Mouse (Mus musculus): ENCODE measurements at regions not wholly inside any gene's neighbourhood (a gene's known extent, or its start where the extent isn't known, plus 50 kb on each side); places are given as distances from the start of the nearest gene placed in this dataset.
"Not testable (repeated sequence)": the region's sequence is repeated elsewhere in the genome, so short reads cannot be mapped to it uniquely, and the experiment has no call there.

DNA sequence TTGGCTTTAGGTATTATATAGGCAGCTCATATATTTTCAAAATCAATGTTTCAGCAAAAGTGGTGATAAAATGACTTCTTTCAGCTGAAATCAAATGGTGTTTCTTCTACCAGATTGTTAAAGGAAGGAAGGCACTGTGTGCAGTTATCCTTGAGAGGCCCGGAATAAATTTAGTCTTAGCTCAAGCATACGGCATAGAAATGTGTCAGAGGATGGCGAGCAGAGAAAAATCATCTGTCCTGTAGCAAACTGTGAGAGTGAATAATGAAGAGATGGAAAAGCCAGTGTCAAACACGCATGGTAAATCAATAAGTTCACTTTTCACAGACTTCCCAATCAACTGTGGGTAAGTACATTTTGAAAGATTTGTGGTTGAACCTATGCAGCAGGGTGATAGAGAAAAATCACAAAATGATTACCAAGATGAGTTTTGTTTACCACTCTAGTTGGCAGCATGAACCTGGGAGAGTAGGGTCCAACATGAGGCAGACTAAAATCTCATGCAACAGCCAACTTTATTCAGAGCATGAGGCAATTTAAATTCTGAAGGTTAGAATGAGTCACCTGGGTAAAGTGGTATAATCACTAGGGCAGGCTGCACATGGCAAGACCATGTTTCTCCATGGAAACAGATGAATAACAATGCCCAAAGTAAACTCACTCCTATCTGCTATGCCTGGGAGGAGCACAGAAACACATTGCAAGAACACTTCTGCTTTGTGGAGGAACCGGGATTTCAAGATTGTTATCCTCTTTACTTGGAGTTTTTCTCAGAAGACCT lies 55.7 kb downstream of the AI429214 start:
- Histone ChIP-seq H3K4me1 (ENCODE audit: control insufficient read depth, insufficient read depth, low read length) (no peaks in the 10 kb centered on the region), H3K27ac (ENCODE audit: insufficient read depth, low read length) (no peak overlapping the region), H3K4me3 (ENCODE audit: insufficient read depth, low read length) (no peak overlapping the region)
- TF ChIP-seq POLR2A (IDR thresholded peaks at IDR 0.05; ENCODE audit: low read depth, low read length) = no peak
- TF ChIP-seq CTCF (IDR thresholded peaks at IDR 0.05; ENCODE audit: borderline replicate concordance, insufficient read depth, low read length) = no peak

DNA sequence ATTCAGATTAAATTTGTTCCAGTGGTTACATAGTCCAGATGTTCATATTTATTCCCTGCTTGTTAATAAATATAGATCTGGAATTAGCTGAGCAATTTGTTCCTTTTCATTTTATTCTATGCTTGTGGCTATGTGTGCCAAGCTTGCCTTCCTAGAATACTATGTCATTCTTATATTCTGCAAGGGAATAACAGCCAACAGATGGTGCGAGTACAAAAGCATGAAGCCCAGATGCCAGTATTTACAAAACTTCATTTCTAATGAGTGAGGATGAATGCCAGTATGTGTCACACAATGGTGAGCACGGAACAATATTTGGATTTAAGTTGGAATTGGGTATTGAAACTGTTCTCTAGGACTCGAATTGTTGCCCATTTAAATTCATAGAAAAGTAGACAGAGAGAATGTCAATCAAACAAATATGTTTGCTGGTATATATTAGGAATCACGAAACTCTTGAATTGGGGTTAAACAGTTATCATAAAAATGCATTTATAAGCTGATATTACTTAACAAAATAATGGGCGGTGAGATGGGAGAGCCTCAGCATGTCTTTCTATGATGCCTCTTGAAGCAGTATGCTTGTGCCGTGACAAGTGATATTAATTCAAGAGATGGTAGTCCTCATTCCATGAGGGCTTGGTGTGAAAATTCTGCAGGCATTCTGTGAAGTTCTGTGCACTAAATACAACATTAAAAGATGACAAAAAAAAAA lies 56.7 kb downstream of the AI429214 start:
- no peaks in the 10 kb centered on the region for H3K4me1 ChIP-seq (ENCODE audit: control insufficient read depth, insufficient read depth, low read length)
- no peak overlapping the region for H3K4me3 ChIP-seq (ENCODE audit: insufficient read depth, low read length)
- H3K27ac ChIP-seq (ENCODE audit: insufficient read depth, low read length) = no peak overlapping the region
- TF ChIP-seq CTCF (IDR thresholded peaks at IDR 0.05; ENCODE audit: borderline replicate concordance, insufficient read depth, low read length) = no peak
- no peak for TF ChIP-seq POLR2A (IDR thresholded peaks at IDR 0.05; ENCODE audit: low read depth, low read length)

DNA sequence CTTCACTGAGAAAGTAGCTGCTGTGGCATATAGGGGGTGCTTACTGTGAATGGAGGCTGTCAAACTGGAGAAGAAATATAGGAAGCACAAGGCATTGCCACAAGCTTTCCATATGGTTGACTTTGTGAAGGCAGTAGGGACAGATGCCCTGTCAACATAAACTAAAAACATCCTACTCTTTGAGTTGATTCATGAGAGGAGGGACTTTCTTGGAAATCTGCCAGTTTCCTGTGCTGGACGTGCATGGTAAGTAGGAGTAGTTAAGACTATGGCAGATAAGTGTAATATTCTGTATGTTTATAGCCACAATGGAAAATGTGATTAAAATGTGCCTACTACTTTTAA lies 57.3 kb downstream of the AI429214 start:
- H3K4me3 ChIP-seq (ENCODE audit: insufficient read depth, low read length) = no peak overlapping the region
- no peak overlapping the region for H3K27ac ChIP-seq (ENCODE audit: insufficient read depth, low read length)
- TF ChIP-seq CTCF (IDR thresholded peaks at IDR 0.05; ENCODE audit: borderline replicate concordance, insufficient read depth, low read length) (no peak), POLR2A (IDR thresholded peaks at IDR 0.05; ENCODE audit: low read depth, low read length) (no peak)
- H3K4me1 ChIP-seq (ENCODE audit: control insufficient read depth, insufficient read depth, low read length) = no peaks in the 10 kb centered on the region

DNA sequence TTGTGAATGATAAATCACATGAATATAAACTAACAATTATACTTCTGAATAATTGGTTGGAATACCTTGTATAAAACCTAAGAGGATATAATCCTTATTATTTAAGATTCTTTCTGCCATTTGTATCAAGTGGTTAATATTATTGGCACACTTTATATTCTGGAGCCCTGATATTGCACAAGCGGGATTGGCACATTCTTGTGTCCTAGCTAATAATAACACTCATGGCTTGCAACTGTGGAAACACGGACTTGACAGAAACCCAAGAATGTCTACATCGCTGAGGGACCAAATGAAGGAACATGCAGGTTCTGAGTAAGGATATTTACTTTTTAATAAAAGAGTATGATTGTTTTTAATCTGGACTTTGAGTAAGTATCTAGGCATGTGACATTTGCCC lies 63.0 kb downstream of the AI429214 start:
- Histone ChIP-seq H3K4me3 (ENCODE audit: insufficient read depth, low read length) (no peak overlapping the region), H3K4me1 (ENCODE audit: control insufficient read depth, insufficient read depth, low read length) (no peaks in the 10 kb centered on the region), H3K27ac (ENCODE audit: insufficient read depth, low read length) (no peak overlapping the region)
- TF ChIP-seq CTCF (IDR thresholded peaks at IDR 0.05; ENCODE audit: borderline replicate concordance, insufficient read depth, low read length) (no peak), POLR2A (IDR thresholded peaks at IDR 0.05; ENCODE audit: low read depth, low read length) (no peak)

DNA sequence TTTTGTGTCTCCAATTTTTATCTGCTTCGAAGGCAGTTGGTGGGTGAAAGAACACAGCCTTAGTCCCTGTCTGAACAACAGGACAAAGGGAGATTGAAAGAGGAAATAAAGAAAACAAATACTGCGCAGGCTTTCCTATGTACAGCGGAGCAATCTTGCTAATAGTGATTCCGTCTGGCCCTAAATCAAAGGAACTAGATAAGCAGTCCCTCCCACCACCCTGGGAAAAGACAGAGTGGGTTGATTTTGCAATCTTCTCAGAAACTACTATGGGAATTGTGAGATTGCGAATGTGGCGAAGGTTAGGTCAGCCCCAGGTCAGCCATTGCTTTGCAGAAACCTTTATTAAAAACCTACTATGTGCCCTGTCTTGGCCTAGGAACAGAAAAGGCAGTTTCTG lies 65.0 kb downstream of the AI429214 start:
- H3K27ac ChIP-seq (ENCODE audit: insufficient read depth, low read length) = no peak overlapping the region
- H3K4me3 ChIP-seq (ENCODE audit: insufficient read depth, low read length) = no peak overlapping the region
- H3K4me1 ChIP-seq (ENCODE audit: control insufficient read depth, insufficient read depth, low read length) = peaks cover 2% of the 10 kb centered on the region; the same call in 1 of the 2 replicates
- TF ChIP-seq CTCF (IDR thresholded peaks at IDR 0.05; ENCODE audit: borderline replicate concordance, insufficient read depth, low read length) (no peak), POLR2A (IDR thresholded peaks at IDR 0.05; ENCODE audit: low read depth, low read length) (no peak)

DNA sequence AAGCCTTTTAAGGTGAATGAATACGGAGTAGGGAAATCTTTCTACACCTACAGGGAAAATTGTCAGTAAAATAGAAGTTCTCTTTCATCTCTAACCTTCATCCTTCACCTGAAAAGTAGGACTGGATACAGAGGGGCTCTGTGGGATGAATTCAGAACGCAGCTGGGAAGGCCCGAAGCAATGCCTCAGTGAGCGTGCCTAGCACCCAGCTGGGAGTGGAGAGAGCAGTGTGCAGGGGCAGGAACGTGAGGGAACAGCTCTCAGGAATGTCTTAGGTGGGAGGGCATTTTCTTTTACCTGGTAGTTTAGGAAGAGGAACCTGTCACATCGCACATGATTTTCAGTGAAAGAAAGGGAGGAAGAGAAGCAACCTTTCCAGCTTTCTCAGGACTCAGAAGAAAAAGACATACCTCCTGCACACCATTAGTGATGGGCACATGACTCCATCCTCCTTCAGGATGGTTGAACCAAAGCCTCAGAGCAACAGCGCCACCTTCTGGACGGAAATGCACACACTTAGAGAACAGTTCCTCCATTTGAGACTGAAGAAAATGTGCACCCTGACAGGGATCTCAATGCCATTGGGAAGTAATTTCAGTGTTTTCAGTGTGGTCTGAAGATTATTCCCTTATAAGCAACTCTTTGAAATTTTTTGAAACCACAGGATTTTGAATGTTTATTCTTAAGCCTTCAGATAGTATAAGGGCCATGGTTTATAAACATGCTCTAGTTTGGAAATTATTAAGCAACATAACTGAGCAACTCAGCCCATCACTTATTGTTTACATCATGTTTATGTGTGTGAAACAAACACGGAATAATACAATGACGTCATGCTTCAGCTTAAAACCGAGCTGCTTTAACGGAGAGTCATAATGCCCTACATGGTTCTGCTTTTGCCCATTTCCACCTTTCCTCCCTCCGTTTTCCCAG lies 68.9 kb downstream of the AI429214 start:
- Histone ChIP-seq H3K27ac (ENCODE audit: insufficient read depth, low read length) (no peak overlapping the region), H3K4me1 (ENCODE audit: control insufficient read depth, insufficient read depth, low read length) (peaks cover 2% of the 10 kb centered on the region; the same call in 1 of the 2 replicates), H3K4me3 (ENCODE audit: insufficient read depth, low read length) (no peak overlapping the region)
- peak; percentile 94 for TF ChIP-seq CTCF (IDR thresholded peaks at IDR 0.05; ENCODE audit: borderline replicate concordance, insufficient read depth, low read length)
- TF ChIP-seq POLR2A (IDR thresholded peaks at IDR 0.05; ENCODE audit: low read depth, low read length) = no peak

DNA sequence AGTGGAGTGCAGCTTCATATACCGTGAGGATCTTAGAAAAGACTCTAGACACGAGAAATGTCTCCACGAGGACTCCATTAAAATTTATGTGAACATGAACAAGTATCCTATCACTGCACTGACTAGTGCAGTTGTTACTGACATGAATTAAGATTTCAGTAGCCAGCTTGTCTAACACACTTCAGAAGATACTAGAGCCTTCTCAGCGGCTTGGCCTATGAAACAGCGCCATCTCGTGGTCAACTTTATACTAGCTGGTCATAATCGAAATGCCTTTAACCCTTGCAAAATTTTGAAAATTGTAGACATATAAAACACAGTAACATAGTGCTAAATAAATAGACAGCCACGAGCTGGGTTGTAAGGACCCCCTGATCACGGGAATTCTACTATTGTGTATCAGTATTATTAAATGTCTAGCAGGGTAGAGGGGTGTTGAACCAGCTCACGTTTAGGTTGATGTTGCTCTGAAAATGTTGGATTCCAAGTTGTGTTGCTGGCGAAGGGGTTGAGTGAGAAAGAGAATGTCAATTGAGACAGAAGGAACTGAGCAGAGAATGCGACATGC lies 70.4 kb downstream of the AI429214 start:
- Histone ChIP-seq H3K27ac (ENCODE audit: insufficient read depth, low read length) (no peak overlapping the region), H3K4me1 (ENCODE audit: control insufficient read depth, insufficient read depth, low read length) (peaks cover 2% of the 10 kb centered on the region; the same call in 1 of the 2 replicates), H3K4me3 (ENCODE audit: insufficient read depth, low read length) (no peak overlapping the region)
- TF ChIP-seq POLR2A (IDR thresholded peaks at IDR 0.05; ENCODE audit: low read depth, low read length) = no peak
- no peak for TF ChIP-seq CTCF (IDR thresholded peaks at IDR 0.05; ENCODE audit: borderline replicate concordance, insufficient read depth, low read length)

DNA sequence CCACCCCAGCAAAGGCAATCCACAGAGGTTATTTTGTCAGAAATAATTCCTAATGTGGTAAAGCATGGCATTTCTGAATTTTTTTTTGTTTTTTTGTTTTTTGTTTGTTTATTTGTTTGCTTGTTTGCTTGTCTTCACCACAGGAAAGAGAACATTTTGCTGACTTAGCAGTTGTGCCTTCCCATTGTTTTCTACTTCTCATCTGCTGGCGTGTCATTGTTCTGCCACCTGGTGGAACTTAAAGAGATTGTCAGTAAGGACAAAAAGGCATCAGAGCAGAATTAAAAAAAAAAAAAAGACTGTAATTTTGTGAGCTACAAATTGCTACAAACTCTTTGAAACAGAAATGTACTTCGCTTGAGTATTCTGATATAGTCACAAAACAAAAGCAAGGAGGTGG lies 79.5 kb downstream of the AI429214 start:
- no peak for TF ChIP-seq CTCF (IDR thresholded peaks at IDR 0.05; ENCODE audit: borderline replicate concordance, insufficient read depth, low read length)
- TF ChIP-seq POLR2A (IDR thresholded peaks at IDR 0.05; ENCODE audit: low read depth, low read length) = no peak
- no peak overlapping the region for H3K27ac ChIP-seq (ENCODE audit: insufficient read depth, low read length)
- no peaks in the 10 kb centered on the region for H3K4me1 ChIP-seq (ENCODE audit: control insufficient read depth, insufficient read depth, low read length)
- H3K4me3 ChIP-seq (ENCODE audit: insufficient read depth, low read length) = no peak overlapping the region

DNA sequence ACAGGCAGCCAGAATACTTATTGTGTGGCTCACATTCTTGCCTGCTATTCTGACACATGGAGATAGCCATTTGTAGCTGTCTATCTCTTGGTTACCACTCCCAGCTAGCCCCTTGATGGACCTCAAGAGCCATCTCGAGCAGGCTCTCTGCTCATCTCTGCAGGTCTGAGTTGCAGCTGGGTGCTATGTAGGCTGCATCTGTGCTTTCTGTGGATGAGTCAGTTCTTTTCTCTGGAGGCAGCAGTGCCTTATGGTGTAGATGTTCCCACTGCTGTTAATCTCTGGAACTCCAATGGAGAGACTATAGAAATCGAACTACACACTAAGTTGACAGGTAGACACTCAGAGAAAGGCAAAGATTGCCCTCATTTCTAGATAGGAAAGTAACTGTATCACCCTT lies 106.3 kb downstream of the AI429214 start:
- Histone ChIP-seq H3K27ac (ENCODE audit: insufficient read depth, low read length) (no peak overlapping the region), H3K4me1 (ENCODE audit: control insufficient read depth, insufficient read depth, low read length) (no peaks in the 10 kb centered on the region), H3K4me3 (ENCODE audit: insufficient read depth, low read length) (no peak overlapping the region)
- TF ChIP-seq POLR2A (IDR thresholded peaks at IDR 0.05; ENCODE audit: low read depth, low read length) (no peak), CTCF (IDR thresholded peaks at IDR 0.05; ENCODE audit: borderline replicate concordance, insufficient read depth, low read length) (no peak)

DNA sequence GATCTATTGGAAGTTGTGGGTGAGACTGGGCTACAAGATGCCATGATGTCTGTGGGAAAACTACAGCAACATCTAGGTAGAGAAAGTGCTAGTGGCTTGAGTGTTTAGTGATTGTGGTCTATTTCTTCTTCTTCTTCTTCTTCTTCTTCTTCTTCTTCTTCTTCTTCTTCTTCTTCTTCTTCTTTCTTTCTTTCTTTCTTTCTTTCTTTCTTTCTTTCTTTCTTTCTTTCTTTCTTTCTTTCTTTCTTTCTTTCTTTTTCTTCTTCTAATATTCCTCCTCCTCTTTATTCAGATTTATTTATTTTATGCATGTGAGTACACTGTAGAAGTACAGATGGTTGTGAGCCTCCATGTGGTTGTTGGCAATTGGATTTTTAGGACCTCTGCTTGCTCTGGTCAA lies 119.0 kb downstream of the AI429214 start:
- H3K4me1 ChIP-seq (ENCODE audit: control insufficient read depth, insufficient read depth, low read length); H3K27ac ChIP-seq (ENCODE audit: insufficient read depth, low read length); H3K4me3 ChIP-seq (ENCODE audit: insufficient read depth, low read length): not testable (repeated sequence)
